Mouse (Mus musculus) forebrain, postnatal 0 days (tissue): ENCODE data around the gene Insyn1. TPM values are rescaled to one million over a fixed set of nuclear protein-coding genes. Genes with fewer than 3 reads are reported as not detected.

Experiments used
- ATAC-seq: fragments of 200-750 bp; cut with Nextera tagmentation; 2 replicates; pipeline ENCODE4 v1.8.0; 2017; ENCODE audit warnings: mild to moderate bottlenecking, moderate library complexity
- DNase-seq: peaks from one replicate; pipeline ENCODE4 v3.0.0-alpha.2; 2015
- H3K27ac ChIP-seq: fragments of 300-500 bp; sonication (generic); 2 replicates; pipeline ENCODE4 v1.5.1; 2014; ENCODE audit warnings: low read depth, mild to moderate bottlenecking, antibody characterized with exemption, low read length, moderate library complexity, mixed read lengths
- H3K27me3 ChIP-seq: fragments of 300-500 bp; sonication (generic); 2 replicates; pipeline ENCODE4 v1.6.1; 2014; ENCODE audit warnings: mild to moderate bottlenecking, low read length, mixed read lengths; ENCODE audit not compliant: insufficient read depth
- H3K36me3 ChIP-seq: fragments of 300-500 bp; sonication (generic); 2 replicates; pipeline ENCODE4 v1.6.1; 2014; ENCODE audit warnings: mild to moderate bottlenecking, moderate library complexity; ENCODE audit not compliant: insufficient read depth
- H3K4me1 ChIP-seq: fragments of 300-500 bp; sonication (generic); 2 replicates; pipeline ENCODE4 v1.6.1; 2014; ENCODE audit warnings: antibody characterized with exemption; ENCODE audit not compliant: insufficient read depth
- H3K4me2 ChIP-seq: fragments of 300-500 bp; sonication (generic); 2 replicates; pipeline ENCODE4 v1.6.1; 2014; ENCODE audit warnings: low read depth, mild to moderate bottlenecking, moderate library complexity
- H3K4me3 ChIP-seq: fragments of 300-500 bp; sonication (generic); 2 replicates; pipeline ENCODE4 v1.5.1; 2014; ENCODE audit warnings: low read depth, low read length, mixed read lengths
- H3K9ac ChIP-seq: fragments of 300-500 bp; sonication (generic); 2 replicates; pipeline ENCODE4 v1.6.1; 2014; ENCODE audit warnings: mild to moderate bottlenecking
- H3K9me3 ChIP-seq: fragments of 300-500 bp; sonication (generic); 2 replicates; pipeline ENCODE4 v1.6.1; 2016; ENCODE audit warnings: low read length
- CTCF ChIP-seq: sonication (generic); IDR thresholded peaks from 2 replicates; pipeline ENCODE4 v1.5.1; 2016; ENCODE audit warnings: antibody characterized with exemption, control low read depth, low read depth
- WGBS: fragments of 180-500 bp; shearing (Covaris S2); extraction: QIAGEN DNeasy Blood & Tissue Kit; methylation state at CpG from one replicate; pipeline ENCODE4 v1.1.7; 2014; 5-methylcytosine and 5-hydroxymethylcytosine counted together
- polyA plus RNA-seq: library from polyadenylated mRNA; unstranded; fragments of >200 nt; fragmentation: Nextera tagmentation; extraction: Ambion mirVana; gene quantifications from 2 replicates; pipeline ENCODE4 v1.2.1, GENCODE M21; 2015
- total RNA-seq: library from RNA; depleted of rRNA; stranded (reverse); fragments of >200 nt; gene quantifications from 2 replicates; pipeline ENCODE4 v1.2.3, GENCODE M21; 2014

Insyn1 gene
- total and polyA plus RNA-seq, 2 experiments from 2014 or later = 6.0 to 65.3 TPM

DNA sequence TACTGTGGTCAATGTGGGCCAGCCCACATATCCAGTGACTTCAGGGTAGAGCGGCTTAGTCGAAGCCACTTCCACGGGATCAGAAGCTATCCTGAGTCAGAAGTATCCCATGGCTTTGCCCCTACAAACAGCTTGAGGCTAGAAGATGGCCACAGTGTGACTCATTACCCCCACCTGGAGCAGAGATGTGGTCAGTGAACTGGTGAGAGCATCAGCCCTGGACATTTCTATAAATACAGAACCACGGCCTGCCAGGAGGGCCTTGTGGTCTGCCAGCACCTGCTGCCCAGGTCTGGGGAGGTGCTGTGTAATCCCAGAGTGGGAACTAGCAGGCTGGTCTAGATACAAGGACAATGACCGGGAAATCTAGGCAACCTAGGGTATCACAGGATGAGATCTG, 12.5 kb downstream of the Insyn1 start:
- no peaks in the 10 kb centered on the region for H3K9me3 ChIP-seq
- no peaks in the 10 kb centered on the region for H3K4me1 ChIP-seq
- WGBS = 81% methylated on average over 5 of the region's 5 CpGs
- no peak overlapping the region for H3K27ac ChIP-seq
- H3K4me2 ChIP-seq = no peak overlapping the region
- ATAC-seq (no peak), DNase-seq (no peak)
- no peak for TF ChIP-seq CTCF
- H3K4me3 ChIP-seq = no peak overlapping the region
- H3K27me3 ChIP-seq = no peaks in the 10 kb centered on the region
- H3K36me3 ChIP-seq = peaks cover 7% of the 10 kb centered on the region; the same call in 1 of the 2 replicates
- no peak overlapping the region for H3K9ac ChIP-seq

DNA sequence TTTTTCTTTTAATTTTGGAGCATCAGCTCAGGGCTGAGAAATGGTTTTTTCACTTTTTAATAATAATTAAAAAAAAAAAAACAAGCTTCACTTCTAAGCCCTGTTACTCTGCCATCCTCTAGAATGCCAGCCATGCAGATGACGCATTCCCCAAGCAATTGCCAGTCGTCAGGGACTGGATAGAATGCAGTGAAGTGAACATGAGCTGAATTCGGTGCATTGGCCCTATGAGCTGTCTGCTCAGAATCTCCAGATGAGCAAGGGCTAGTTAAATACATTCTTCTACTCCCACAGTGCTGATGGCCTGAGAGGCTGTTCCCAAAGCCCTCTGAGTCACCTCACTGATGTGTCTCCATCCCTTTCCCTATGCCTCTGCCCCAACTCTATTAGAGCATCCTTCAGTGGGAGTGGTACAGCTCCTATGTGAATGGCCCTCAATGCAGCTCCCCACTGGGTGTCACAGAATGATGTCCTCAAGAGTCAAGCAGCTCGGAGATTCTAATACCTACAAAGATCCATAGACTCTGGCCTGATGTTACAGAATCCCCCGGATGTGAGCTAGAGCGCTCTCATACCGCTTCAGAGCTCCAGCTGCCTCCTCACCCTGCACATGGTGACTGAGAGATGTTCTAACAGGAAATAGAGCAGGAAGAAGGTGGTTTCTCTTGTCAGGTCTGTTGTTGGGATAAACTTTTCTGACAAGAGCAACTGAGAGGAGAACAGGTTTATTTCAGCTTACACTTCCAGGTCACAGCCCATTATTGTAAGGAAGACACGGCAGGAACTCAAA, 19.0 kb downstream of the Insyn1 start:
- no peak for DNase-seq
- no peak overlapping the region for H3K27ac ChIP-seq
- H3K4me1 ChIP-seq = no peaks in the 10 kb centered on the region
- no peak overlapping the region for H3K4me3 ChIP-seq
- no peaks in the 10 kb centered on the region for H3K27me3 ChIP-seq
- H3K36me3 ChIP-seq = no peaks in the 10 kb centered on the region
- no peaks in the 10 kb centered on the region for H3K9me3 ChIP-seq
- H3K9ac ChIP-seq = no peak overlapping the region
- TF ChIP-seq CTCF = no peak
- no peak overlapping the region for H3K4me2 ChIP-seq
- 73% methylated on average over 8 of the region's 8 CpGs for WGBS
- ATAC-seq = no peak

DNA sequence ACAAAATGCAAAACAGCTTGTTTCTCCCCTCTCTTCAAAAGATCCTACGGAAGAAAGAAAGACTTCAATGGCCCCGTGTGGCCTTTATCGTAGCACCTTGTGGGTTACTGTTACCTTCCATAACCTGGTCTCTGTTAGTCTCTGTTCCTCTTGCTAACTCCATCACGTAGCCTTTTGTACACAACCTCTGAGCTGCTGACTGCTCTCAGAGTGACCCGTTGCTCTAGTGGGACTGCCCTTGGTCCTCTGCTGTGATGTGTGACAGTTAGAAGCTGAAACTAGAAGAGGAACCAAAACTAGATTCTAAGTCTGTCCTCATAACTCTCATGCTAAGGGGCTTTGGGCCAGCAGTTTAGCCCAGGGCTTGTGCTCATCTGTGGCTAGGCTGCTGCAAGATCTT, 22.0 kb downstream of the Insyn1 start:
- Histone ChIP-seq H3K9ac (no peak overlapping the region), H3K36me3 (no peaks in the 10 kb centered on the region), H3K27ac (no peak overlapping the region), H3K9me3 (no peaks in the 10 kb centered on the region), H3K27me3 (no peaks in the 10 kb centered on the region), H3K4me3 (no peak overlapping the region), H3K4me1 (no peaks in the 10 kb centered on the region), H3K4me2 (no peak overlapping the region)
- whole genome bisulfite sequencing = 84% methylated on average over 5 of the region's 5 CpGs
- no peak for TF ChIP-seq CTCF
- DNase-seq (no peak), ATAC-seq (no peak)

DNA sequence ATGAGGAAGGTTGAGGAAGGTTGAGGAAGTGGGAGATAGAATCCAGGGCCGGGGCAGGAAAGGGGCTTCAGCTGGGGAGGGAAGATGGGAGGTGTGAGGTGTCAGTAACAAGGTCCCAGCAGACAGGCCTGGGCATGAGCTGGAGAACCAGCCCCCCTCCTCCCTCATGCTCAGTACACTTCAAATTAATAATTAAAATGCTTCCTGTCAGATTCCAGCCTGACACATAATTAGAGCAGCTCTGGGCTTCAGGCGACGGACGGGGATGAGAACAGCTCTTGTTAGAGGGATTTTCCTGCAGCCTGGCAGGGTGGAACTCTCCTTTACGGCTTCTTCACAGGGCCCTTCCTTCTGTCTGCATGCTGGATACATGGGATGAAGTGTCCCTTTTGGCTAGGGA, 25.3 kb downstream of the Insyn1 start:
- no peaks in the 10 kb centered on the region for H3K4me1 ChIP-seq
- H3K4me3 ChIP-seq = no peak overlapping the region
- no peak for TF ChIP-seq CTCF
- H3K9me3 ChIP-seq = no peaks in the 10 kb centered on the region
- no peak overlapping the region for H3K4me2 ChIP-seq
- DNase-seq (no peak), ATAC-seq (no peak)
- no peak overlapping the region for H3K9ac ChIP-seq
- H3K27ac ChIP-seq = no peak overlapping the region
- H3K27me3 ChIP-seq = no peaks in the 10 kb centered on the region
- H3K36me3 ChIP-seq = no peaks in the 10 kb centered on the region
- 28% methylated on average over 5 of the region's 5 CpGs for WGBS

GRCm38 (mm10) chr9:58516480-58516879, 28.1 kb downstream of the Insyn1 start:
- Histone ChIP-seq H3K27me3 (no peaks in the 10 kb centered on the region), H3K4me1 (no peaks in the 10 kb centered on the region), H3K4me3 (no peak overlapping the region), H3K27ac (no peak overlapping the region), H3K4me2 (no peak overlapping the region), H3K9me3 (no peaks in the 10 kb centered on the region), H3K9ac (no peak overlapping the region), H3K36me3 (no peaks in the 10 kb centered on the region)
- DNase-seq = no peak
- no peak for TF ChIP-seq CTCF
- 80% methylated on average over 3 of the region's 3 CpGs for WGBS
- ATAC-seq = no peak

DNA sequence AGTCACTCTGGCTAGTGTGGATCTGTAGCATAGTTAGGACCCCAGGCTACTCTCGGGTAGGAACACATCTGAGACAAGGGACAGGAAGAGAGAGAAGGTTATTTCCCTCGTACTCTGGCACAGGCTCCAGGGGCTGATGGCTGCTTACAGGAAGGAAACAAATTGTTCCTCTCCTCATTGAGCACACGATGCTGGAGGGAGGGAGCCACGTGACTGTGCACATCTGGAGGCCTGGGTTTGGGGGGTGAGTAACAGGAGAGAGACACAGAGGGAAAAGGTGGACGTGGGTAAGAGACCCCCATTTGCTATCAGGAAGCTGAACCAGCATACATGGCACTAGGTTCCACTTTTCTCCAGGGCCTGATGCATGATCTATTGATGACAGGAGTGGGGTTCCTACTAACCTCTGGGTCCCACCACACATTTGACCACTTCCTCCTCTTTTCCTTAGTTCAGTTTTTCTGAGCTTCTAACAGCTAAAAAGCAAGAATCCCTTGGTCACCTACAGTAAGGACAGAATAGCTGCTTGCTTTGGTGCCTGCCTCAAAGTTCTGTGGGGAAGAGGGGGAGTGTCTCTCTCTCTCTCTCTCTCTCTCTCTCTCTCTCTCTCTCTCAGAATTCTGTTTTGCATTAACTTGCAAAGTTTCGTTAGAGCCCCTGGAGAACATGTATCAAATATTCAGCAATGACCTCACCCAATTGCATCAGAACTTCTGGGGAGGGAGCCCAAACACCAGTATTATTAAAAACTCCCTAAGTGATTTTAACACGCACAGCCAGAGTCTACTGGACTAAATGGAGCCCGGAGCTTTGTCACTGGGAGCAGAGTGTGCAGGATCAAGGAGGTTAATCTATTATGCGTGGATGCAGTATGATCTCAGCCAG, 29.7 kb downstream of the Insyn1 start:
- Histone ChIP-seq H3K9ac (no peak overlapping the region), H3K36me3 (no peaks in the 10 kb centered on the region), H3K27me3 (no peaks in the 10 kb centered on the region), H3K4me1 (no peaks in the 10 kb centered on the region), H3K9me3 (no peaks in the 10 kb centered on the region), H3K4me3 (no peak overlapping the region), H3K4me2 (no peak overlapping the region), H3K27ac (no peak overlapping the region)
- WGBS = 36% methylated on average over 9 of the region's 9 CpGs
- TF ChIP-seq CTCF = no peak
- no peak for ATAC-seq
- DNase-seq = no peak

DNA sequence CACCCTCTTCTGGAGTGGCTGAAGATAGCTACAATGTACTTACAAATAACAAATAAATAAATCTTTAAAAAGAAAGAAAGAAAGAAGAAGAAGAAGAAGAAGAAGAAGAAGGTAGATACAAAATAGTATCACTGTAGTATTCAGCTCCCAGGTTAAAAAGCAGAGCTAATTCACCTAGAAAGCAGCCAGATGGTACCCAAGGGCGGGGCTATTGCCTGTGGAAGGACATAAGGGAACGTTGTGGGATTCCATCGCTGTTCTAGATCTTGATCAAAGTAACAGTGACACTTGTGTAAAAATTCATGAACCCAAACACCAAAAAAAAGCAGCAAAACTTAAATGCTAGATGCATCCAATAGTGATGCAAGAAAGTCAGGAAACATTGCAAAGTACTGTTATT, 31.6 kb downstream of the Insyn1 start:
- DNase-seq = no peak
- no peak for TF ChIP-seq CTCF
- no peak overlapping the region for H3K4me3 ChIP-seq
- H3K36me3 ChIP-seq = peaks cover 8% of the 10 kb centered on the region; the same call in 1 of the 2 replicates
- no peak overlapping the region for H3K27ac ChIP-seq
- H3K4me2 ChIP-seq = no peak overlapping the region
- no peak overlapping the region for H3K9ac ChIP-seq
- ATAC-seq = no peak
- H3K27me3 ChIP-seq = no peaks in the 10 kb centered on the region
- 88% methylated on average over 3 of the region's 3 CpGs for WGBS
- H3K4me1 ChIP-seq = no peaks in the 10 kb centered on the region
- no peaks in the 10 kb centered on the region for H3K9me3 ChIP-seq
